Mouse (Mus musculus) kidney, embryonic 16.5 days (tissue): ENCODE data around the gene Umad1. TPM values are rescaled to one million over a fixed set of nuclear protein-coding genes. Genes with fewer than 3 reads are reported as not detected.

Experiments used
- ATAC-seq: fragments of 200-750 bp; cut with Nextera tagmentation; 2 replicates; pipeline ENCODE4 v1.8.0; 2017; ENCODE audit warnings: moderate TSS enrichment; ENCODE audit not compliant: low FRiP score, low TSS enrichment
- H3K27ac ChIP-seq: fragments of 300-500 bp; sonication (generic); 2 replicates; pipeline ENCODE4 v1.5.1; 2014; ENCODE audit warnings: low read length
- H3K27me3 ChIP-seq: fragments of 300-500 bp; sonication (generic); 2 replicates; pipeline ENCODE4 v1.6.1; 2014; ENCODE audit warnings: low read length, control low read depth, mixed read lengths; ENCODE audit not compliant: insufficient read depth
- H3K36me3 ChIP-seq: fragments of 300-500 bp; sonication (generic); 2 replicates; pipeline ENCODE4 v1.6.1; 2014; ENCODE audit warnings: low read length, control low read depth, mixed read lengths; ENCODE audit not compliant: insufficient read depth
- H3K4me1 ChIP-seq: fragments of 300-500 bp; sonication (generic); 2 replicates; pipeline ENCODE4 v1.6.1; 2014; ENCODE audit warnings: low read length, control low read depth, mixed read lengths; ENCODE audit not compliant: insufficient read depth
- H3K4me2 ChIP-seq: fragments of 300-500 bp; sonication (generic); replicated peaks from 2 replicates; pipeline ENCODE4 v1.6.1; 2014; ENCODE audit warnings: low read depth, low read length
- H3K4me3 ChIP-seq: fragments of 300-500 bp; sonication (generic); 2 replicates; pipeline ENCODE4 v1.5.1; 2014; ENCODE audit warnings: mild to moderate bottlenecking, low read length
- H3K9ac ChIP-seq: fragments of 300-500 bp; sonication (generic); replicated peaks from 2 replicates; pipeline ENCODE4 v1.6.1; 2014; ENCODE audit warnings: low read length
- H3K9me3 ChIP-seq: fragments of 300-500 bp; sonication (generic); 2 replicates; pipeline ENCODE4 v1.6.1; 2016; ENCODE audit warnings: low read length, control low read depth
- WGBS: fragments of 180-500 bp; shearing (Covaris S2); extraction: QIAGEN DNeasy Blood & Tissue Kit; methylation state at CpG from one replicate; pipeline ENCODE4 v1.1.7; 2014; 5-methylcytosine and 5-hydroxymethylcytosine counted together
- polyA plus RNA-seq: library from polyadenylated mRNA; unstranded; fragments of >200 nt; fragmentation: Nextera tagmentation; extraction: Ambion mirVana; gene quantifications from 2 replicates; pipeline ENCODE4 v1.2.1, GENCODE M21; 2015

The Umad1 gene
- polyA plus RNA-seq, 1 experiment from 2014 or later: 27.4 TPM

DNA sequence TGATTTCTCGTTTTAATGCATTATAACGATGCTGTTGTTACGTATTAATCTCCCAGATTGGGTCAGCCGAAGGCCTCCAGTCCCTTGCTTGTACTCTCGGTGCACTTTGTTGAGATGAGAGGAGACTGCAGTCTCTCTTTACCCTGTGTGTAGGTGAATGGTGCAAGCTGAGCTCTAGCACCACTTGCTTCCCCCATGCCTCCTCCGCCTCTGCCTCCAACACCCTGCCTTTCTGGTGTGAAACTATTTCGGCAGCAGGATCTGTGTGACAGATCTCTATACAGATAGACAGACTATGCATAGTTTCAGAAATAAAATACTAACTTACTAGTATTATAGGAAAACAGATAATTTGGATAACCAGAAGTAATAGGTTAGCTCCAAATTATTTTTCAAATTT lies 101.7 kb downstream of the Umad1 start:
- Histone ChIP-seq H3K4me1 (no peaks in the 10 kb centered on the region), H3K9me3 (no peaks in the 10 kb centered on the region), H3K27me3 (no peaks in the 10 kb centered on the region), H3K36me3 (no peaks in the 10 kb centered on the region), H3K4me2 (no peak overlapping the region), H3K27ac (no peak overlapping the region), H3K9ac (no peak overlapping the region), H3K4me3 (no peak overlapping the region)
- 83% methylated on average over 7 of the region's 7 CpGs for WGBS
- ATAC-seq: no peak

DNA sequence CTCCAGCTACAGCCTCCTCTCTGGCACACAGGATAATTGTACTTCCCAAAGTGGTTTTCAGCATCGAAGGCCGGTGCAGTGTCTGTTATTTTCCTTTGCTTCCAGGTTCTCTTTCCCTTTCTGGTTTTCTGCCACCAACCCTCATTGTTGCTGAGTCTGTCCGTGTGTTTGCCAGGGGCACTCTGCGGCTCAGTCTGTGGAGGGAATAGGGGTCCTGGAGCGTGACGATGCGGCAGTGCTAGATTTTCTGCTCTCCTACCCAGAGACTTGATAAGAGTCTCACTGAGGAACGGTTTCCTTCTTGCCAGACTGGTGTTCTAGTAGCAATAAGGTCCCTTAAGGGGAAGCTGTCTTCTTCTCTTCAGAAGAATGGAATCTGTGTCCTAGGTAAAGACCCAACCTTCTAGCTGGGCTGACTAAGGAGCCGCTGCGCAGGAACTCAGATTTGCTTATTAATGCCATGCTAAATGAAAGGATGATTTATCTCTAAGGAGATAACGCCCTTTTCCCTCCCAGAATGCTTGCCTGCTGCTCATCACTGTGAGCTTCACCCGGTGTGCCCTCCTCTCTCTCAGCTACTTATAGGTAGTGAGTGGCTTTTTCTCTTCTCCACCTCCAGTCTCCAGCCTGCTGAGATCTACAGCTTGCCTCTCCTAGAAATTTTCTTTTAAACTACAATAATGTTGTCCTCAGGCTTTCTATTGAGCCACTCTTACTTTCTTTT lies 105.1 kb downstream of the Umad1 start:
- Histone ChIP-seq H3K4me1 (no peaks in the 10 kb centered on the region), H3K9me3 (no peaks in the 10 kb centered on the region), H3K36me3 (no peaks in the 10 kb centered on the region), H3K4me3 (no peak overlapping the region), H3K27me3 (no peaks in the 10 kb centered on the region), H3K4me2 (no peak overlapping the region), H3K27ac (no peak overlapping the region), H3K9ac (no peak overlapping the region)
- WGBS: 64% methylated on average over 12 of the region's 12 CpGs
- peak; percentile 59; the same call in 1 of the 2 replicates for ATAC-seq

DNA sequence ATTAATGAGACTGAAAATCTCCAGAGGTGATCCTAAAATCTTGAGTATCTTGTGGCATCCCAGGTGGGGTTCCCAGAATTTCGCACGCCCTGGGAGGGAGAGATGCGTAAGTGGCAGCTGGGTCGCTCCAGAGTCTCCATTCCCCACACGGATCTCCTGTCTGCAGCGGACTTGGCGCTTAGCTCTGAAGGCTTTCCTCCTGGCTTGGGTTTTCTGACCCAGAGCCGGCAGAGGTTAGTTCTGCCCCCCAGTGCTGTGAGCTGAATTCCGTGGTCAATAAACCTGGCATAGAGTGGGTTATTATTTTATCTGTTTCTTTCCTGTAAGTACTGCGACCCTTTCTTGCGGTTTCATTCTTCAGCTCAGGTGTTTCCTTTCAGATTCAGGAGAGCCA lies 105.7 kb downstream of the Umad1 start:
- H3K4me2 ChIP-seq: no peak overlapping the region
- no peak for ATAC-seq
- H3K4me3 ChIP-seq: no peak overlapping the region
- 75% methylated on average over 11 of the region's 11 CpGs for WGBS
- no peak overlapping the region for H3K27ac ChIP-seq
- no peaks in the 10 kb centered on the region for H3K36me3 ChIP-seq
- no peaks in the 10 kb centered on the region for H3K4me1 ChIP-seq
- H3K9me3 ChIP-seq: no peaks in the 10 kb centered on the region
- no peaks in the 10 kb centered on the region for H3K27me3 ChIP-seq
- H3K9ac ChIP-seq: no peak overlapping the region

DNA sequence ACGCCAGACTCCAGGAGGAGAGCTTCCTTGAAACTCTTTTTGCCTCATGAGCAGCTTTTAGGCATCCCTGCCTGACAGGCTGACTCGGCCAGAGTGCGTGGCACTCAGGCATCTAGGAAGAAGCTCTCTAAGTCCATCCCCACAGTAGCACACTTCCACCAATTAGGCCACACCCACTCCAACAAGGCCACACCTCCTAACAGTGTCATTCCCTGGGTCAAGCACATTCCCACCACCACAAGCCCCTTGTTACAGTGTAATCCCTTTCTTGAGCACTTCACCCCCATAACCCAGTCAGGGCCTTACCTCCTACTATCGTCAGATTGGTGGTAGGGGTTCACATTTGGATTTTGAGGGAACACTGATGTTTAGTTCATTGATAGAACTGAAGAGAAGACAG lies 108.6 kb downstream of the Umad1 start:
- no peak overlapping the region for H3K4me2 ChIP-seq
- no peaks in the 10 kb centered on the region for H3K9me3 ChIP-seq
- no peaks in the 10 kb centered on the region for H3K36me3 ChIP-seq
- H3K27me3 ChIP-seq: no peaks in the 10 kb centered on the region
- no peak overlapping the region for H3K27ac ChIP-seq
- 94% methylated on average over 4 of the region's 4 CpGs for WGBS
- no peaks in the 10 kb centered on the region for H3K4me1 ChIP-seq
- no peak overlapping the region for H3K9ac ChIP-seq
- no peak overlapping the region for H3K4me3 ChIP-seq
- ATAC-seq: no peak

DNA sequence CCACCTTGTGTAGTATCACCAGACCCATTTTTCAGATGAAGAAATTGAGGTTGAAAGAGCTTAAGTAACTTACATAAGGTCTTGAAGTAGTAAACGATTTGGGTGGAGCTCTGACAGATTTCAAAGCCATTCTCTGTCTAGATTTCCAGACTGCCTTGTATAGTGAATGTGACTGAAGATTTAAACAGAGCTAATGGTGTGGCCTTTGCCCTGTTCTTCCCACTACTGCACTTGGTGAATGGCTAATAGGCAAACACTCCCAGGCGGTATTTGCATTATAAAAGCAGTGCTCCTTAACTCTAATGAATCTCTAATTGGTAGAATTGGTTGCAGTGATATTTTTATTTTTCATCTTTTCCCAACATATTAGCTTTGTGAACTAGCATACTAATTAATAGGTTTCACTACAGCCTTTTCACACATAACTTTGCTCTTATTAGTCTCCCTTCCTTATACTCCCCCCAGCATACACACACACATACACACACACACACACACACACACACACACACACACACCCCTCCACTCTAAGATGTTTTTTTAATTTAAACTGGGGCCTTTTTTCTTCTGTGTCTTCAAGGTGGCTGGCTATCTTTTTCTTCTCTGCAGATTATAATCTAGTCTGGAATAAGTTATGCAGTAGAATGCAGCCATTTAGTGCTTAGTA lies 109.2 kb downstream of the Umad1 start:
- WGBS: 77% methylated on average over 2 of the region's 2 CpGs
- H3K4me3 ChIP-seq: no peak overlapping the region
- H3K4me2 ChIP-seq: no peak overlapping the region
- no peaks in the 10 kb centered on the region for H3K27me3 ChIP-seq
- H3K4me1 ChIP-seq: no peaks in the 10 kb centered on the region
- no peaks in the 10 kb centered on the region for H3K9me3 ChIP-seq
- no peak for ATAC-seq
- no peak overlapping the region for H3K27ac ChIP-seq
- no peak overlapping the region for H3K9ac ChIP-seq
- no peaks in the 10 kb centered on the region for H3K36me3 ChIP-seq

DNA sequence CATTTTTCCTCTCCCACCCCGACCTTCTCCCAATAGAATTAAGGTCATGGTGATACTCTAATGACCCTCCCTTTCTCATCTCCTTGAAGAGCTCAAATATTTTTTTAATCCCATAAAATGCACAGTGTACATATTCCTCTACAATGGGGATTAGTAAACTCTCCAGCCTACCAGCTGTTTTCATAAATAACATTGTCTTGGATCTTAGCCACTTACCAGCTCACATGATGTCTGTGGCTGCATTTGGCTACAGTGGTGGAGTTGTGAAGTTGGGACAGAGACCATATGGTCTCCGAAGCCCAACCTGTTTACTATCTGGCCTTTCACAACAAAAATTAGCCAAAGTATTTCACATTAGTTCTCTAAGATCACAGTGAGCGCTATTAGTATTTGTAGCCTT lies 111.5 kb downstream of the Umad1 start:
- no peak overlapping the region for H3K4me3 ChIP-seq
- H3K9ac ChIP-seq: no peak overlapping the region
- peak; percentile 70; the same call in 1 of the 2 replicates for ATAC-seq
- no peak overlapping the region for H3K27ac ChIP-seq
- no peaks in the 10 kb centered on the region for H3K36me3 ChIP-seq
- no peak overlapping the region for H3K4me2 ChIP-seq
- no peaks in the 10 kb centered on the region for H3K27me3 ChIP-seq
- no peaks in the 10 kb centered on the region for H3K4me1 ChIP-seq
- H3K9me3 ChIP-seq: no peaks in the 10 kb centered on the region
- WGBS: 67% methylated on average over 3 of the region's 3 CpGs

DNA sequence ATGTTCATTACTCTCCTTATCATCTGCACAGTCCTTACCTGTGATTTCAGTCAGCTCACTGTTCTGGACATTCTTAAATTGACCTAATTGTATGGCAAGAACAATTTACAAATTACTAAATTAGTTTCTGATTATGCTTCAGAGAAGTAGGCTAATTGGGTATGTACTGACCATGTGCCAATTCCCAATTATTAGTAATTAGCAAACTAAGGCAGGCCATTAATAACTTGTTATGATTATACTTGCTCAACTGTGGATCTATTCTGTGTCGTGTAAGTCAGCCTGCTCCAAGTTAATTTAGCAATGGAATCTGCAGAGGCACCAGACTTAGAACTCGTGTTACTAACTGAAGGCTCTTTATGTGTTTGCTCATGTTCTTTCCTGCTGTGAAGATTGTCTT lies 114.0 kb downstream of the Umad1 start:
- H3K4me3 ChIP-seq: no peak overlapping the region
- no peaks in the 10 kb centered on the region for H3K9me3 ChIP-seq
- H3K27me3 ChIP-seq: no peaks in the 10 kb centered on the region
- 65% methylated on average over 2 of the region's 2 CpGs for WGBS
- ATAC-seq: no peak
- no peak overlapping the region for H3K9ac ChIP-seq
- no peak overlapping the region for H3K27ac ChIP-seq
- no peaks in the 10 kb centered on the region for H3K4me1 ChIP-seq
- H3K36me3 ChIP-seq: no peaks in the 10 kb centered on the region
- H3K4me2 ChIP-seq: no peak overlapping the region

DNA sequence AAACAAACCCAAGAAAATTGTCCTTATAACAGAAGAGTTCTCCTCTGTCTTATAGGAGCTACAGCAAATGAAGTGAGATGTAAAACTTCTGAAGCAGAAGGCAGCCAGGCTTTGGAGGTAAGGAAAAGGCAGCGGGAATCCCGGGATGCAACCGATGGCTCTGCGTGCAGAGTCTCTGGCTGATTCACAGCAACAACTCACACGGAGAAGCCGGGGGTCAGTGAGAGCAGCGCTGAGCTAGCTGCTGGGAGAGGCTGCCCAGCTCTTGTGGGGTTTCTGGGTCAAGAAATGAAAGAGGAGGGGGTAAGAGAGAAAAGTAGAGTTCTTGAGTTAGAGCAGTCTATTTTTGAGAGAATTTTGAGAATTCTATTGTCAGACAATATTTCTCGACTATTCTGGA lies 114.8 kb downstream of the Umad1 start:
- 51% methylated on average over 8 of the region's 8 CpGs for WGBS
- H3K4me3 ChIP-seq: no peak overlapping the region
- H3K4me2 ChIP-seq: no peak overlapping the region
- ATAC-seq: no peak
- no peak overlapping the region for H3K9ac ChIP-seq
- no peaks in the 10 kb centered on the region for H3K36me3 ChIP-seq
- no peaks in the 10 kb centered on the region for H3K9me3 ChIP-seq
- no peaks in the 10 kb centered on the region for H3K4me1 ChIP-seq
- no peak overlapping the region for H3K27ac ChIP-seq
- no peaks in the 10 kb centered on the region for H3K27me3 ChIP-seq

DNA sequence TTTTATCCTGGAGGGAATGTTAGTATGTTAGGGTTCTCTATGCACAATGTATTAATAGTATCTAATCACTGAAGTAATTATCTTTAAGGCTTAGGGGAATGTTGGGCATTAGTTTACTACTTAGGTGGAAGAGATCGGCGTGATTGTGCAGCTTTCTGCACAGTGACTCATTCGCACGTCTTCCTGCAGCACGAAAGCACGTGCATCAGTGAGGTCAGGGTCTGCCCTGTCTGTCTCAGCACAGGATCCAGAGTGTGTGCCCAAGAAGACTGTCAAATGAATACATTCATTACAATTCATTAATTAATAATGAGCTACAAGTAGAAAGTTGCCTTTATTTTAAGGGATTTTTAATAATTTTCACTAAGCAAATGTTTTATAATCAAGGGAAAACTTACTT lies 115.2 kb downstream of the Umad1 start:
- no peak; the same call in 1 of the 2 replicates for ATAC-seq
- Histone ChIP-seq H3K9me3 (no peaks in the 10 kb centered on the region), H3K27me3 (no peaks in the 10 kb centered on the region), H3K4me3 (no peak overlapping the region), H3K4me2 (no peak overlapping the region), H3K36me3 (no peaks in the 10 kb centered on the region), H3K9ac (no peak overlapping the region), H3K4me1 (no peaks in the 10 kb centered on the region), H3K27ac (no peak overlapping the region)
- 73% methylated on average over 6 of the region's 6 CpGs for WGBS

DNA sequence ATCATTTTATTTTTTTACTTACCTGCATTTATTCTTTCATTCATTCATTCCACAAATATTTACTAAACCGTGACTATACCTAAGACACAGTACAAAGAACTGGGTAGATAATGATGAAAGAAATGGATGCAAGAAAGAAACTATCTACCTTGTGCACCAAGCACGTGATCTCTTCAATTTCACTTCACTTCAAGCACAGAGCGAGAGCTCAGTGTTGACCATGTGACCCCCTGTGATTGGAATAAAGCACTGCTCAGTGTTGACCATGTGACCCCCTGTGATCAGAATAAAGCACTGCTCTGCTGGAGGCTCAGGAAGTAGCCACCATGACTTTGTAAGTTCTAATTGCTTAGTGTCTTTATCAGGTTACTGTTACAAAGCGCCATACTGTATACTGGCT lies 115.6 kb downstream of the Umad1 start:
- Histone ChIP-seq H3K9me3 (no peaks in the 10 kb centered on the region), H3K4me3 (no peak overlapping the region), H3K36me3 (no peaks in the 10 kb centered on the region), H3K9ac (no peak overlapping the region), H3K27me3 (no peaks in the 10 kb centered on the region), H3K4me1 (no peaks in the 10 kb centered on the region), H3K27ac (no peak overlapping the region), H3K4me2 (no peak overlapping the region)
- no peak for ATAC-seq
- 87% methylated on average over 4 of the region's 4 CpGs for WGBS
